Mouse (Mus musculus): Measurements from ENCODE around the gene Lin37.

DNA sequence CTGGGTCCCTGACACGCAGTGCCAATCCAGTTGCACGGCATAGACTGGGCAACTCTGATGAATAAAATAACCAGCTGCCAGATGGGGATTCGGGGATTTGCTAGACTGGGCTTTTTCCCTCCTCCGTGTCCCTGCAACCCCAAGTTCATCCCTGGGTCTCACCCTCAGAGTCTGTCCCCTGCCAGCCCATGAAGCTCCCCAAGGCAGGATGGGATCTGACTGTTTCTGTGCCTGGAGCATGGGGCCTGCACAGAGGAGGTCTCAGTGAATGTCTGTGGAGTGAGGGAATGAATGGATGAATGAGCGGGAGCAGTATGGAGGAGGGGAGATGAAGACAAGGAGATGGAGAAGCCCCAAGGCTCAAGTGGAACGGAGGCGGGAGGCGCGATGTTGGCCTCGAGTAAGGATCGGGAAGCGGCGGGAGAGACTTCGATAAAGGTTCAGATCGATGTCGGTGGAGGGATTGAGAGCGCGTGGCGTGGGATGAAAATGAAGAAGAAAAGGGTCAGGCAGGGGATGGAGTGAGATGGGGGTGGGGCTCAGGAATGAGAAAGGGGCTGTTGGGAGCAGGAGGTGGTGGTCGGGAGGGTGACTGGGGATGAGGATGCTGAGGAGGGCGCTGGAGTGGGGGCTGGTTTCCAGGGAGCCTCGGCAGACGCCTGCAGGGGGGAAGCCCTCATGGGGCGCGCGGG lies 25.6 kb downstream of the Lin37 start:
- no peak for TF ChIP-seq GATA1 (IDR thresholded peaks at IDR 0.05; ENCODE audit: low read length)
- TF ChIP-seq TAL1 (IDR thresholded peaks at IDR 0.05; ENCODE audit: low read length) = no peak

All from erythroblast, embryonic 14.5 days (primary cell).